Mouse (Mus musculus) lung, adult 2 months (tissue): ENCODE results near the gene Tnr.

Source experiments
- CTCF ChIP-seq: fragments of 200-500 bp; IDR thresholded peaks from 2 replicates; pipeline ENCODE4 v1.5.1; 2011; ENCODE audit warnings: mild to moderate bottlenecking, low read length, control low read depth; ENCODE audit not compliant: insufficient read depth
- POLR2A ChIP-seq: fragments of 200-500 bp; IDR thresholded peaks from 2 replicates; pipeline ENCODE4 v1.6.1; 2011; ENCODE audit warnings: low read depth, mild to moderate bottlenecking, control low read depth, low read length, borderline replicate concordance; ENCODE audit errors: extremely low read depth

- TF ChIP-seq CTCF = no peak
- TF ChIP-seq POLR2A = no peak
These were observed 122.2 kb downstream of the Tnr start for GRCm38 (mm10) chr1:159645719-159646118.
